Mouse (Mus musculus): ENCODE data around the gene Nmur1.
A peak's percentile ranks its signal among the peaks of the same experiment; 100 is the strongest.

The Nmur1 gene

GRCm38 (mm10) chr1:86406313-86406712, 19.7 kb downstream of the Nmur1 start:
- DNase-seq: peak; percentile 95

GRCm38 (mm10) chr1:86404834-86405233, 21.2 kb downstream of the Nmur1 start:
- no peak for DNase-seq

- DNase-seq: no peak
Observed at GRCm38 (mm10) chr1:86400096-86400754, 25.8 kb downstream of the Nmur1 start.

- no peak for DNase-seq
Observed at GRCm38 (mm10) chr1:86399322-86399721, 26.7 kb downstream of the Nmur1 start.

- peak; percentile 83 for DNase-seq
Observed at GRCm38 (mm10) chr1:86398222-86398621, 27.8 kb downstream of the Nmur1 start.

- no peak for DNase-seq
Observed at GRCm38 (mm10) chr1:86397621-86398020, 28.4 kb downstream of the Nmur1 start.

GRCm38 (mm10) chr1:86395897-86396296, 30.1 kb downstream of the Nmur1 start:
- DNase-seq: peak; percentile 64

- DNase-seq: no peak
Observed at GRCm38 (mm10) chr1:86394246-86394645, 31.8 kb downstream of the Nmur1 start.

GRCm38 (mm10) chr1:86393219-86393618, 32.8 kb downstream of the Nmur1 start:
- no peak for DNase-seq

- no peak for DNase-seq
Observed at GRCm38 (mm10) chr1:86391425-86391824, 34.6 kb downstream of the Nmur1 start.

GRCm38 (mm10) chr1:86389230-86389629, 36.8 kb downstream of the Nmur1 start:
- DNase-seq: peak; percentile 93

- peak; percentile 94 for DNase-seq
Observed at GRCm38 (mm10) chr1:86381027-86381426, 45.0 kb downstream of the Nmur1 start.

GRCm38 (mm10) chr1:86379161-86379569, 46.9 kb downstream of the Nmur1 start:
- DNase-seq: peak; percentile 94

- no peak for DNase-seq
Observed at GRCm38 (mm10) chr1:86378662-86379061, 47.4 kb downstream of the Nmur1 start.

GRCm38 (mm10) chr1:86376354-86376753, 49.7 kb downstream of the Nmur1 start:
- DNase-seq: peak; percentile 75

- DNase-seq: peak; percentile 94
Observed at GRCm38 (mm10) chr1:86371997-86372396, 54.0 kb downstream of the Nmur1 start.

GRCm38 (mm10) chr1:86368086-86368485, 57.9 kb downstream of the Nmur1 start:
- peak; percentile 37 for DNase-seq

- peak; percentile 62 for DNase-seq
Observed at GRCm38 (mm10) chr1:86363671-86364070, 62.4 kb downstream of the Nmur1 start.

- peak; percentile 22 for DNase-seq
Observed at GRCm38 (mm10) chr1:86361852-86362615, 64.0 kb downstream of the Nmur1 start.

- DNase-seq: peak; percentile 81
Observed at GRCm38 (mm10) chr1:86360441-86360840, 65.6 kb downstream of the Nmur1 start.

- DNase-seq: no peak
Observed at GRCm38 (mm10) chr1:86359798-86360179, 66.2 kb downstream of the Nmur1 start.

- peak; percentile 100 for DNase-seq
Observed at GRCm38 (mm10) chr1:86358906-86359797, 66.9 kb downstream of the Nmur1 start, which contains the start of gene Ncl. Gene Ncl (minus strand): TSS chr1:86359400.

- peak; percentile 66 for DNase-seq
Observed at GRCm38 (mm10) chr1:86358229-86358905, 67.7 kb downstream of the Nmur1 start.

Data from heart, adult 11 months (tissue).